Mouse (Mus musculus) spleen, adult 2 months (tissue): Measurements from ENCODE around the gene Gm20388. TPM values are rescaled to one million over a fixed set of nuclear protein-coding genes. Genes with fewer than 3 reads are reported as not detected.

Experiments used
- DNase-seq, 2 experiments: peaks; one replicate each; pipeline versions ENCODE4 v3.0.0 to v3.0.0-alpha.2; 2012 to 2021; ENCODE audit warnings: low spot score in 2 of 2, low read depth in 1 of 2
- H3K27ac ChIP-seq: fragments of 200-500 bp; 2 replicates; pipeline ENCODE4 v1.5.1; 2012; ENCODE audit warnings: low read length, inconsistent platforms; ENCODE audit not compliant: insufficient read depth
- H3K27me3 ChIP-seq: fragments of 200-500 bp; 2 replicates; pipeline ENCODE4 v1.6.1; 2012; ENCODE audit warnings: mild to moderate bottlenecking, moderate library complexity, low read length, inconsistent platforms; ENCODE audit not compliant: control insufficient read depth, insufficient read depth
- H3K36me3 ChIP-seq: fragments of 200-500 bp; 2 replicates; pipeline ENCODE4 v1.6.1; 2012; ENCODE audit warnings: mild to moderate bottlenecking, low read length, inconsistent platforms; ENCODE audit not compliant: control insufficient read depth, insufficient read depth
- H3K4me1 ChIP-seq: fragments of 200-500 bp; 2 replicates; pipeline ENCODE4 v1.6.1; 2011; ENCODE audit warnings: inconsistent platforms; ENCODE audit not compliant: control insufficient read depth, insufficient read depth, insufficient read length
- H3K4me3 ChIP-seq: fragments of 200-500 bp; 2 replicates; pipeline ENCODE4 v1.5.1; 2011; ENCODE audit warnings: mild to moderate bottlenecking, inconsistent platforms; ENCODE audit not compliant: insufficient read depth, insufficient read length; ENCODE audit errors: extremely low read depth
- CTCF ChIP-seq: fragments of 200-500 bp; IDR thresholded peaks from 2 replicates; pipeline ENCODE4 v1.5.1; 2011; ENCODE audit warnings: mild to moderate bottlenecking, inconsistent platforms; ENCODE audit not compliant: insufficient read depth, insufficient read length, insufficient replicate concordance; ENCODE audit errors: extremely low read depth
- POLR2A ChIP-seq: fragments of 200-500 bp; IDR thresholded peaks from 2 replicates; pipeline ENCODE4 v1.6.1; 2011; ENCODE audit warnings: low read depth, low read length, inconsistent platforms
- WGBS: fragments of 180-500 bp; shearing (Covaris S2); methylation state at CpG from one replicate; pipeline ENCODE4 v1.1.7; 2018; 5-methylcytosine and 5-hydroxymethylcytosine counted together
- polyA plus RNA-seq: library from polyadenylated mRNA; depleted of rRNA; stranded (reverse); fragments of >200 nt; gene quantifications from 2 replicates; pipeline ENCODE4 v1.2.3, GENCODE M21; 2012

Gene Gm20388
- polyA plus RNA-seq, 1 experiment: 26.1 TPM

GRCm38 (mm10) chr8:122333531-122333930 is 2422.9 kb downstream of the Gm20388 start:
- TF ChIP-seq CTCF (no peak), POLR2A (no peak)
- Histone ChIP-seq H3K4me1 (no peaks in the 10 kb centered on the region; the same call in 1 of the 2 replicates), H3K4me3 (no peak overlapping the region), H3K27ac (no peak overlapping the region), H3K36me3 (peaks cover 25% of the 10 kb centered on the region), H3K27me3 (no peaks in the 10 kb centered on the region)
- DNase-seq: no peak
- WGBS: 93% methylated on average over 7 of the region's 7 CpGs

GRCm38 (mm10) chr8:122334791-122335490 is 2424.3 kb downstream of the Gm20388 start:
- Histone ChIP-seq H3K27me3 (no peaks in the 10 kb centered on the region), H3K4me1 (no peaks in the 10 kb centered on the region; the same call in 1 of the 2 replicates), H3K4me3 (no peak overlapping the region), H3K36me3 (peaks cover 25% of the 10 kb centered on the region), H3K27ac (no peak overlapping the region)
- 95% methylated on average over 13 of the region's 13 CpGs for whole genome bisulfite sequencing
- TF ChIP-seq CTCF (no peak), POLR2A (no peak)
- DNase-seq: no peak

DNA sequence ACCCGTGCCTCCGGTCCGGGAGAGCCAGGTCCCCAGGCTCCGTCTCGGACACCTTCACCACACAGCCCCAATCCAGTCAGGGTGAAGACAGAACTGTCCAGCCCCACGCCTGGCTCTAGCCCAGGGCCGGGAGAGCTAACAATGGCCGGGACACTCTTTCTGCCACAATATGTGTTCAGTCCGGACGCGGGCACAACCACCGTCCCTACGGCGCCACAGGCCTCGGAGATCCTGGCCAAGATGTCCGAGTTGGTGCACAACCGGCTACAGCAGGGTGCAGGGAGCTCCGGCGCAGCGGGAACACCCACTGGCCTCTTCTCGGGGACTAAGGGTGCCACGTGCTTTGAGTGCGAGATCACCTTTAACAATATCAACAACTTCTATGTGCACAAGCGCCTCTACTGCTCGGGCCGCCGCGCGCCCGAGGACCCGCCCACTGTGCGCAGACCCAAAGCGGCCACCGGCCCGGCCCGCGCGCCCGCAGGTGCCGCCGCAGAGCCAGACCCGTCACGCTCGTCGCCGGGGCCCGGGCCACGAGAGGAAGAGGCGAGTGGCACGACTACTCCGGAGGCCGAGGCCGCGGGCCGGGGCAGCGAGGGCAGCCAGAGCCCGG is 2425.1 kb downstream of the Gm20388 start:
- no peak overlapping the region for H3K4me3 ChIP-seq

DNA sequence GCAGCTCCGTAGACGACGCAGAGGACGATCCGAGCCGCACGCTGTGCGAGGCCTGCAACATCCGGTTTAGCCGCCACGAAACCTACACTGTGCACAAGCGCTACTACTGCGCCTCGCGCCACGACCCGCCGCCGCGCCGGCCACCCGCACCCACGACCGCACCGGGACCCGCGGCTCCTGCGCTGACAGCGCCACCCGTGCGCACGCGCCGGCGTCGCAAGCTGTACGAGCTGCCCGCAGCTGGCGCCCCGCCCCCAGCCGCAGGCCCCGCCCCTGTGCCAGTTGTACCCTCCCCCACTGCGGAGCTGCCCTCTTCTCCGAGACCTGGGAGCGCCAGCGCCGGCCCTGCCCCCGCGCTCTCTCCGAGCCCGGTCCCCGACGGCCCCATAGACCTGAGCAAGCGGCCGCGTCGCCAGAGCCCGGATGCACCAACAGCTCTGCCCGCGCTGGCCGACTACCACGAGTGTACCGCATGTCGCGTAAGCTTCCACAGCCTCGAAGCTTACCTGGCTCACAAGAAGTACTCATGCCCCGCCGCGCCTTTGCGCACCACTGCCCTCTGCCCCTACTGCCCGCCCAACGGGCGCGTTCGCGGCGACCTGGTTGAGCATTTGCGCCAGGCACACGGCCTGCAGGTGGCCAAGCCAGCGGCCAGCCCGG is 2425.7 kb downstream of the Gm20388 start:
- no peaks in the 10 kb centered on the region for H3K4me1 ChIP-seq
- no peak overlapping the region for H3K4me3 ChIP-seq
- DNase-seq: no peak
- peaks cover 25% of the 10 kb centered on the region for H3K36me3 ChIP-seq
- 92% methylated on average over 81 of the region's 81 CpGs for WGBS
- no peaks in the 10 kb centered on the region for H3K27me3 ChIP-seq
- TF ChIP-seq CTCF (no peak), POLR2A (no peak)
- no peak overlapping the region for H3K27ac ChIP-seq

More for the DNA sequence above, 2425.1 kb downstream of the Gm20388 start:
- H3K27ac ChIP-seq: no peak overlapping the region
- DNase-seq: no peak
- peaks cover 25% of the 10 kb centered on the region for H3K36me3 ChIP-seq
- no peak for TF ChIP-seq POLR2A
- no peak for TF ChIP-seq CTCF
- no peaks in the 10 kb centered on the region for H3K27me3 ChIP-seq
- no peaks in the 10 kb centered on the region; the same call in 1 of the 2 replicates for H3K4me1 ChIP-seq
- 98% methylated on average over 57 of the region's 57 CpGs for WGBS

- no peak for DNase-seq
- TF ChIP-seq CTCF: no peak; the same call in 1 of the 2 replicates
- TF ChIP-seq POLR2A: no peak
- Histone ChIP-seq H3K36me3 (peaks cover 24% of the 10 kb centered on the region), H3K27ac (no peak overlapping the region), H3K4me1 (peaks cover 11% of the 10 kb centered on the region; the same call in 1 of the 2 replicates), H3K4me3 (no peak overlapping the region), H3K27me3 (no peaks in the 10 kb centered on the region)
- WGBS: 72% methylated on average over 6 of the region's 6 CpGs
Observed at GRCm38 (mm10) chr8:122338852-122339251, 2428.2 kb downstream of the Gm20388 start.

- DNase-seq: no peak
- peaks cover 20% of the 10 kb centered on the region; the same call in 1 of the 2 replicates for H3K4me1 ChIP-seq
- no peak overlapping the region for H3K27ac ChIP-seq
- 90% methylated on average over 3 of the region's 3 CpGs for WGBS
- TF ChIP-seq POLR2A: no peak
- no peak for TF ChIP-seq CTCF
- H3K27me3 ChIP-seq: no peaks in the 10 kb centered on the region
- no peak overlapping the region for H3K4me3 ChIP-seq
- peaks cover 11% of the 10 kb centered on the region for H3K36me3 ChIP-seq
Observed at GRCm38 (mm10) chr8:122340761-122341160, 2430.1 kb downstream of the Gm20388 start.
